In genomic region chr11:77462283-77463100, GRCm38 (mm10) we compare ENCODE assay signal across 8 mouse cellular contexts. TPM values are rescaled to one million over a fixed set of nuclear protein-coding genes. Genes with fewer than 3 reads are reported as not detected.
A peak's percentile ranks its signal among the peaks of the same experiment; 100 is the strongest.
DNase-seq lines count a peak whose midpoint lies in the region; ATAC-seq lines count a peak whose summit lies in the region.

Gene Coro6, plus strand, starts transcription at chr11:77462411.

- WGBS in forebrain, embryonic 15.5 days: under 1% methylated on average over 72 of the region's 73 CpGs
- WGBS in hindbrain, embryonic 10.5 days: under 1% methylated on average over 71 of the region's 73 CpGs

- no peaks in the 10 kb centered on the region; the same call in 1 of the 2 replicates for H3K36me3 ChIP-seq in forebrain, embryonic 15.5 days
- no peaks in the 10 kb centered on the region for H3K36me3 ChIP-seq in hindbrain, embryonic 10.5 days

- intact Hi-C loops in left cerebral cortex, postnatal 14 days (cut with DNase I): no loop called here

- H3K27ac ChIP-seq in forebrain, embryonic 15.5 days (replicated peaks): no peak within 1 kb of the TSS
- peak within 1 kb of the TSS; percentile 74 for H3K27ac ChIP-seq in hindbrain, embryonic 10.5 days

- H3K4me3 ChIP-seq in forebrain, embryonic 15.5 days: peak within 1 kb of the TSS; percentile 41
- H3K4me3 ChIP-seq in hindbrain, embryonic 10.5 days: peak within 1 kb of the TSS; percentile 59

- peaks cover 27% of the 10 kb centered on the region for H3K27me3 ChIP-seq in forebrain, embryonic 15.5 days
- H3K27me3 ChIP-seq in hindbrain, embryonic 10.5 days (ENCODE audit: insufficient read depth, poor library complexity, severe bottlenecking): peaks cover 83% of the 10 kb centered on the region

- peak within 1 kb of the TSS; percentile 38 for H3K9ac ChIP-seq in forebrain, embryonic 15.5 days (replicated peaks)

- DNase-seq in cerebellum, adult 8-10 months: no peak
- DNase-seq in adrenal gland, postnatal 10 days: peak; percentile 90
- DNase-seq in hindbrain, embryonic 10.5 days (ENCODE audit: low spot score): peak; percentile 77
- DNase-seq in left cerebral cortex, postnatal 14 days (ENCODE audit: low spot score in 2 of 2): peak in 1 of 2 experiments; percentile 37
- peak; percentile 64 to 85 for DNase-seq in spleen, postnatal 4 days (ENCODE audit: low spot score in 2 of 2)

- no peaks in the 10 kb centered on the region for H3K9me3 ChIP-seq in forebrain, embryonic 15.5 days
- no peaks in the 10 kb centered on the region for H3K9me3 ChIP-seq in hindbrain, embryonic 10.5 days

- peaks cover 13% of the 10 kb centered on the region for H3K4me1 ChIP-seq in forebrain, embryonic 15.5 days
- peaks cover 34% of the 10 kb centered on the region for H3K4me1 ChIP-seq in hindbrain, embryonic 10.5 days (replicated peaks)

- 0 out of 2 replicates have a peak, but pooled peaks have one; percentile 41 for ATAC-seq in cerebellum, adult (ENCODE audit: insufficient number of reproducible peaks, low FRiP score, low TSS enrichment)
- ATAC-seq in forebrain, embryonic 15.5 days (replicated peaks): peak; percentile 39
- ATAC-seq in megakaryocyte progenitor cell, adult 5-6 weeks (replicated peaks; ENCODE audit: poor library complexity): peak; percentile 45

- H3K4me2 ChIP-seq in forebrain, embryonic 15.5 days (replicated peaks): peak within 1 kb of the TSS; percentile 87

RNA-seq across cellular contexts. Expression of gene Coro6, which starts in this region (rescaled TPM):
- total RNA-seq in adrenal gland, postnatal 10 days (2021): 10 to 100 TPM in 1 of 2 experiments, 1 to 10 TPM in 1; 5.4 to 24.8 TPM
- 0.08 and 0.09 TPM in 2 replicates for polyA plus RNA-seq in forebrain, embryonic 15.5 days (2015; fragmentation: Nextera tagmentation; extraction: Ambion mirVana)
- polyA plus RNA-seq in hindbrain, embryonic 10.5 days (2016; fragmentation: Nextera tagmentation; extraction: Ambion mirVana): 0.05 and 0.16 TPM in 2 replicates
- total RNA-seq in left cerebral cortex, postnatal 14 days (2021): 10 to 100 TPM; 31.3 to 32.4 TPM
- not detected in 2 replicates for total RNA-seq in megakaryocyte progenitor cell, adult 5-6 weeks (2015)
- total RNA-seq in megakaryocyte progenitor cell, adult 5-6 weeks (2017): not detected in 2 replicates

Comparison
In these comparisons a context has a peak if more than half of its experiments do, and no peak if none do; other contexts are left out.
1. RNA of gene Coro6 (total RNA-seq): 31.3 to 32.4 TPM in left cerebral cortex, postnatal 14 days and 5.4 to 24.8 TPM in adrenal gland, postnatal 10 days; not detected in megakaryocyte progenitor cell, adult 5-6 weeks; every median in the first group is over 4 times any median in the second.
2. Peak in ATAC-seq, H3K4me3 ChIP-seq, H3K9ac ChIP-seq and H3K4me2 ChIP-seq in forebrain, embryonic 15.5 days; RNA of the gene not detected or under 1 TPM.
3. Peak in DNase-seq, H3K4me3 ChIP-seq and H3K27ac ChIP-seq in hindbrain, embryonic 10.5 days; RNA of the gene not detected or under 1 TPM.
4. Peak in ATAC-seq in megakaryocyte progenitor cell, adult 5-6 weeks; RNA of the gene not detected or under 1 TPM.
5. Peak in every context shown above with its lines, with median percentiles within 50 percentile points of each other: ATAC-seq.